Mouse (Mus musculus): ENCODE data around the gene Zcchc10. TPM values are rescaled to one million over a fixed set of nuclear protein-coding genes. Genes with fewer than 3 reads are reported as not detected.

The Zcchc10 gene
- polyA plus RNA-seq, 1 experiment from 2014 or later = 14.4 TPM

- POLR2A ChIA-PET = no interaction called here
- CTCF ChIA-PET = no interaction called here
- in situ Hi-C loops (cut with MboI; ENCODE audit: low pct_unique_long_range_greater_than_20kb) = no loop called here
- ATAC-seq = no peak
- TF ChIP-seq CTCF (IDR thresholded peaks at IDR 0.05) = no peak
- H3K27me3 ChIP-seq = no peaks in the 10 kb centered on the region
- DNase-seq (ENCODE audit: low read depth, low spot score) = no peak
Measured at GRCm38 (mm10) chr11:53378918-53379317, 54.4 kb downstream of the Zcchc10 start.

Other genes starting within 250 kb of the Zcchc10 start
- 190 TPM for gene Hspa4, start 24.2 kb upstream of the Zcchc10 start, polyA plus RNA-seq (2021)
- gene Aff4, start 26.2 kb downstream of the Zcchc10 start, polyA plus RNA-seq (2021) = 73.6 TPM
- 0.12 TPM for gene Leap2, start 98.5 kb downstream of the Zcchc10 start, polyA plus RNA-seq (2021)
- gene Uqcrq, start 106.2 kb downstream of the Zcchc10 start, polyA plus RNA-seq (2021) = 664 TPM
- gene Gdf9, start 106.3 kb downstream of the Zcchc10 start, polyA plus RNA-seq (2021) = 0.08 TPM
- not detected for gene Gm10447, start 132.4 kb downstream of the Zcchc10 start, polyA plus RNA-seq (2021)
- gene Shroom1, start 132.5 kb downstream of the Zcchc10 start, polyA plus RNA-seq (2021) = not detected
- not detected for gene Gm9837, start 145.8 kb downstream of the Zcchc10 start, polyA plus RNA-seq (2021)
- not detected for gene Gm9945, start 155.5 kb downstream of the Zcchc10 start, polyA plus RNA-seq (2021)
- not detected for gene Sowaha, start 155.6 kb downstream of the Zcchc10 start, polyA plus RNA-seq (2021)
- gene Sept8, start 194.6 kb downstream of the Zcchc10 start, polyA plus RNA-seq (2021) = 55.7 TPM
- 52.7 TPM for gene Kif3a, start 242.7 kb downstream of the Zcchc10 start, polyA plus RNA-seq (2021)

Measured in Patski (cell line).